Mouse (Mus musculus): ENCODE results near the gene Lrrc51.

- TF ChIP-seq POLR2AphosphoS5 (IDR thresholded peaks at IDR 0.05; ENCODE audit: insufficient replicate concordance, low read depth, low read length) (no peak), CTCF (IDR thresholded peaks at IDR 0.05; ENCODE audit: low read depth, low read length) (no peak), GATA1 (IDR thresholded peaks at IDR 0.05; ENCODE audit: borderline replicate concordance, low read length) (no peak)
These were observed 22.8 kb upstream of the Lrrc51 start for GRCm38 (mm10) chr7:101956481-101956880.
